Mouse (Mus musculus): ENCODE measurements around the gene Itgb3bp. TPM values are rescaled to one million over a fixed set of nuclear protein-coding genes. Genes with fewer than 3 reads are reported as not detected.

Itgb3bp gene
- 36.2 and 39.9 TPM in 2 replicates for polyA plus RNA-seq (2014; fragmentation: Nextera tagmentation; extraction: Ambion mirVana)

GRCm38 (mm10) chr4:99929613-99930517, at the start of gene Itgb3bp:
Gene Itgb3bp, minus strand, starts transcription at chr4:99929813.
- Histone ChIP-seq H3K4me2 (ENCODE audit: low read length) (peak within 1 kb of the TSS; percentile 89), H3K27ac (ENCODE audit: low read depth) (peak within 1 kb of the TSS; percentile 94), H3K4me3 (ENCODE audit: low read depth, low read length) (peak within 1 kb of the TSS; percentile 68), H3K9me3 (ENCODE audit: control insufficient read depth, low read length) (no peaks in the 10 kb centered on the region), H3K27me3 (replicated peaks; ENCODE audit: control insufficient read depth, insufficient read depth, low read length) (no peaks in the 10 kb centered on the region), H3K9ac (ENCODE audit: low read length) (peak within 1 kb of the TSS; percentile 74), H3K36me3 (ENCODE audit: control insufficient read depth, insufficient read depth, low read length) (no peaks in the 10 kb centered on the region), H3K4me1 (replicated peaks; ENCODE audit: control insufficient read depth, insufficient read depth, low read length) (no peaks in the 10 kb centered on the region; the same call in 1 of the 2 replicates)
- ATAC-seq (replicated peaks; ENCODE audit: low FRiP score, low TSS enrichment, low read depth) (peak; percentile 95), DNase-seq (ENCODE audit: low spot score) (peak; percentile 90)
- WGBS = under 1% methylated on average over 57 of the region's 57 CpGs

DNA sequence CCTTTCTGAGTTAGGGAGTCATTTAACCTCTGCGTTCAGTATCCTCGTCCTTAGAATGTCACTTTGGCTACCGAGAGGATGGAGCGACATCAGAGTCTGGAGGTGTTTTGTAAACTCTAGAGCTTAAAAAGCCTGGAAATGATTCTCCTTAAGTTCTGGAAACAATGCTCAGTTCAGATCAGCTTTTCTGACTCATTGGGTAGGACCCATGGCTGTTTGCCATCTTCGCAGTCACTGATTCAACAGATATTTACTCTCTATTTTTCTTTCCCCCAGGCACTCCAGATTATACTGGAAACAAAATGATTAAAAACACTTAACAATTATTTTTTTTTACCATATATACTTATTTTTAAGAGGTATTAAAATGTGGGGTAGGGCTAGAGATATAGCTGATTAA, 49.7 kb upstream of the Itgb3bp start:
- DNase-seq (ENCODE audit: low spot score) = no peak
- ATAC-seq (replicated peaks; ENCODE audit: low FRiP score, low TSS enrichment, low read depth) = no peak
- Histone ChIP-seq H3K27ac (ENCODE audit: low read depth) (no peak overlapping the region), H3K4me2 (ENCODE audit: low read length) (no peak overlapping the region), H3K4me3 (ENCODE audit: low read depth, low read length) (no peak overlapping the region), H3K9me3 (ENCODE audit: control insufficient read depth, low read length) (no peaks in the 10 kb centered on the region), H3K9ac (ENCODE audit: low read length) (no peak overlapping the region), H3K27me3 (replicated peaks; ENCODE audit: control insufficient read depth, insufficient read depth, low read length) (no peaks in the 10 kb centered on the region), H3K36me3 (ENCODE audit: control insufficient read depth, insufficient read depth, low read length) (peaks cover 14% of the 10 kb centered on the region; the same call in 1 of the 2 replicates), H3K4me1 (replicated peaks; ENCODE audit: control insufficient read depth, insufficient read depth, low read length) (no peaks in the 10 kb centered on the region)
- 89% methylated on average over 5 of the region's 5 CpGs for WGBS

DNA sequence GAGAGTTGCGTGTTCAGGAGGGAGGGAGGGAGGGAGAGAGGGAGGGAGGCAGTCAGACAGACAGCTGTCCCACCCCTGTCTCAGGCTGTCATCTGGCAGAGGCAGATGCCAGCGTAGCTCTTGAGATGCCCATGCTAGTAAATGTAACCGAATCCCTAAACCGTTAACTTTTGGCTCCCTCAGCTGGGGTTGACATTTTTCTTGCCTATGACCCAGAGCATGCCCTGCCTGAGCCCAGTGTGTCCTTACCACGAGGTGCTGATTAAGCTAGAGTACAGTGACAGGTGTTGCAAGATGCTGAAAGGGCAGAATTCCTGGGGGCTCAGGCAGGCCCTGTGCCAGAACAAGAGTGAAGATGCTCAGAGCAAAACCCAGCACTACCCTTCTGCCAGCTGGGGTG, 44.8 kb upstream of the Itgb3bp start:
- no peak overlapping the region for H3K9ac ChIP-seq (ENCODE audit: low read length)
- no peaks in the 10 kb centered on the region for H3K9me3 ChIP-seq (ENCODE audit: control insufficient read depth, low read length)
- ATAC-seq (replicated peaks; ENCODE audit: low FRiP score, low TSS enrichment, low read depth) = no peak
- H3K4me2 ChIP-seq (ENCODE audit: low read length) = no peak overlapping the region
- no peak for DNase-seq (ENCODE audit: low spot score)
- WGBS = 65% methylated on average over 5 of the region's 5 CpGs
- peaks cover 6% of the 10 kb centered on the region; the same call in 1 of the 2 replicates for H3K4me1 ChIP-seq (replicated peaks; ENCODE audit: control insufficient read depth, insufficient read depth, low read length)
- H3K36me3 ChIP-seq (ENCODE audit: control insufficient read depth, insufficient read depth, low read length) = 0 out of 2 replicates have a peak, but pooled peaks cover 12% of the 10 kb centered on the region
- H3K27me3 ChIP-seq (replicated peaks; ENCODE audit: control insufficient read depth, insufficient read depth, low read length) = no peaks in the 10 kb centered on the region
- H3K4me3 ChIP-seq (ENCODE audit: low read depth, low read length) = no peak overlapping the region
- no peak overlapping the region for H3K27ac ChIP-seq (ENCODE audit: low read depth)

GRCm38 (mm10) chr4:99973931-99974330, 44.3 kb upstream of the Itgb3bp start:
- no peak overlapping the region for H3K9ac ChIP-seq (ENCODE audit: low read length)
- H3K4me3 ChIP-seq (ENCODE audit: low read depth, low read length) = no peak overlapping the region
- H3K9me3 ChIP-seq (ENCODE audit: control insufficient read depth, low read length) = no peaks in the 10 kb centered on the region
- 93% methylated on average over 1 of the region's 1 CpGs for WGBS
- H3K4me2 ChIP-seq (ENCODE audit: low read length) = no peak overlapping the region
- no peak for DNase-seq (ENCODE audit: low spot score)
- peaks cover 10% of the 10 kb centered on the region; the same call in 1 of the 2 replicates for H3K4me1 ChIP-seq (replicated peaks; ENCODE audit: control insufficient read depth, insufficient read depth, low read length)
- ATAC-seq (replicated peaks; ENCODE audit: low FRiP score, low TSS enrichment, low read depth) = no peak
- 0 out of 2 replicates have a peak, but pooled peaks cover 10% of the 10 kb centered on the region for H3K36me3 ChIP-seq (ENCODE audit: control insufficient read depth, insufficient read depth, low read length)
- no peaks in the 10 kb centered on the region for H3K27me3 ChIP-seq (replicated peaks; ENCODE audit: control insufficient read depth, insufficient read depth, low read length)
- no peak overlapping the region for H3K27ac ChIP-seq (ENCODE audit: low read depth)

- DNase-seq (ENCODE audit: low spot score) (no peak), ATAC-seq (replicated peaks; ENCODE audit: low FRiP score, low TSS enrichment, low read depth) (no peak)
- WGBS = 82% methylated on average over 6 of the region's 6 CpGs
- Histone ChIP-seq H3K9ac (ENCODE audit: low read length) (no peak overlapping the region), H3K4me2 (ENCODE audit: low read length) (no peak overlapping the region), H3K9me3 (ENCODE audit: control insufficient read depth, low read length) (no peaks in the 10 kb centered on the region), H3K27me3 (replicated peaks; ENCODE audit: control insufficient read depth, insufficient read depth, low read length) (no peaks in the 10 kb centered on the region), H3K4me1 (replicated peaks; ENCODE audit: control insufficient read depth, insufficient read depth, low read length) (peaks cover 10% of the 10 kb centered on the region; the same call in 1 of the 2 replicates), H3K27ac (ENCODE audit: low read depth) (no peak overlapping the region), H3K36me3 (ENCODE audit: control insufficient read depth, insufficient read depth, low read length) (0 out of 2 replicates have a peak, but pooled peaks cover 13% of the 10 kb centered on the region), H3K4me3 (ENCODE audit: low read depth, low read length) (no peak overlapping the region)
Measured at GRCm38 (mm10) chr4:99972886-99973285, 43.3 kb upstream of the Itgb3bp start.

GRCm38 (mm10) chr4:99970097-99970496, 40.5 kb upstream of the Itgb3bp start:
- Histone ChIP-seq H3K36me3 (ENCODE audit: control insufficient read depth, insufficient read depth, low read length) (0 out of 2 replicates have a peak, but pooled peaks cover 19% of the 10 kb centered on the region), H3K4me3 (ENCODE audit: low read depth, low read length) (no peak overlapping the region), H3K27me3 (replicated peaks; ENCODE audit: control insufficient read depth, insufficient read depth, low read length) (no peaks in the 10 kb centered on the region), H3K4me1 (replicated peaks; ENCODE audit: control insufficient read depth, insufficient read depth, low read length) (peaks cover 10% of the 10 kb centered on the region; the same call in 1 of the 2 replicates), H3K4me2 (ENCODE audit: low read length) (no peak overlapping the region), H3K9ac (ENCODE audit: low read length) (no peak overlapping the region), H3K9me3 (ENCODE audit: control insufficient read depth, low read length) (no peaks in the 10 kb centered on the region), H3K27ac (ENCODE audit: low read depth) (peak overlapping the region; percentile 54)
- WGBS = 53% methylated on average over 4 of the region's 4 CpGs
- ATAC-seq (replicated peaks; ENCODE audit: low FRiP score, low TSS enrichment, low read depth) (no peak), DNase-seq (ENCODE audit: low spot score) (no peak)

GRCm38 (mm10) chr4:99969328-99969727, 39.7 kb upstream of the Itgb3bp start:
- Histone ChIP-seq H3K27ac (ENCODE audit: low read depth) (peak overlapping the region; percentile 54; the same call in 1 of the 2 replicates), H3K4me3 (ENCODE audit: low read depth, low read length) (no peak overlapping the region), H3K9ac (ENCODE audit: low read length) (no peak overlapping the region), H3K4me2 (ENCODE audit: low read length) (no peak overlapping the region), H3K9me3 (ENCODE audit: control insufficient read depth, low read length) (no peaks in the 10 kb centered on the region), H3K36me3 (ENCODE audit: control insufficient read depth, insufficient read depth, low read length) (peaks cover 24% of the 10 kb centered on the region; the same call in 1 of the 2 replicates), H3K4me1 (replicated peaks; ENCODE audit: control insufficient read depth, insufficient read depth, low read length) (peaks cover 10% of the 10 kb centered on the region; the same call in 1 of the 2 replicates), H3K27me3 (replicated peaks; ENCODE audit: control insufficient read depth, insufficient read depth, low read length) (no peaks in the 10 kb centered on the region)
- WGBS = 45% methylated on average over 5 of the region's 5 CpGs
- ATAC-seq (replicated peaks; ENCODE audit: low FRiP score, low TSS enrichment, low read depth) (no peak), DNase-seq (ENCODE audit: low spot score) (no peak)

DNA sequence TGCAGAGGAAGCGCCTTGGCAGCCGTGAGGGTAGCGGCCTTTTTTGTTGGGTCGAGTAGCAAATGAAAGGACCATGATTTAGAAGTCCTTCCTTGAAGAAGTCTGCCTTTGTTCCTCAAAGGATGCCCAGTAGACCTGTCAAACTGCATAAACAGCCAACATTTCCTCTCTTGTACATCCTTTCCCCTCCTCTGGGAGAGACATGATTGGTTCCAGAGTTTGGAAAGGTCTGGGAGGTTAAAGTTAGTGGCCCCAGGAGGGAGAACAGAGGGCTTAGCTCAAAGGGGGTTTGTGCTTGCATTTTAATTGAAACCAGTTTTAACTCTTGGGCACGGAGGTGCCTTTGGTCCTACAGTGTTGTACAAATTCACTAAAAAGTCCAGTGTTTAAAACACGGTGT, 36.9 kb upstream of the Itgb3bp start:
- 59% methylated on average over 6 of the region's 6 CpGs for WGBS
- H3K27me3 ChIP-seq (replicated peaks; ENCODE audit: control insufficient read depth, insufficient read depth, low read length) = no peaks in the 10 kb centered on the region
- no peak for ATAC-seq (replicated peaks; ENCODE audit: low FRiP score, low TSS enrichment, low read depth)
- DNase-seq (ENCODE audit: low spot score) = no peak
- H3K9me3 ChIP-seq (ENCODE audit: control insufficient read depth, low read length) = no peaks in the 10 kb centered on the region
- H3K9ac ChIP-seq (ENCODE audit: low read length) = no peak overlapping the region
- H3K27ac ChIP-seq (ENCODE audit: low read depth) = no peak overlapping the region
- H3K4me2 ChIP-seq (ENCODE audit: low read length) = no peak overlapping the region
- H3K4me3 ChIP-seq (ENCODE audit: low read depth, low read length) = no peak overlapping the region
- H3K4me1 ChIP-seq (replicated peaks; ENCODE audit: control insufficient read depth, insufficient read depth, low read length) = peaks cover 10% of the 10 kb centered on the region; the same call in 1 of the 2 replicates
- peaks cover 25% of the 10 kb centered on the region; the same call in 1 of the 2 replicates for H3K36me3 ChIP-seq (ENCODE audit: control insufficient read depth, insufficient read depth, low read length)

Data from intestine, embryonic 14.5 days (tissue).